Mouse (Mus musculus): ENCODE data around the gene 4930469K13Rik.

- no peak for TF ChIP-seq CTCF (IDR thresholded peaks at IDR 0.05; ENCODE audit: low read depth)
- no peak for TF ChIP-seq EP300 (IDR thresholded peaks at IDR 0.05; ENCODE audit: low read depth)
Measured at GRCm38 (mm10) chr11:34034794-34035193, 63.6 kb downstream of the 4930469K13Rik start.
